Mouse (Mus musculus): Measurements from ENCODE around the gene Med28. TPM values are rescaled to one million over a fixed set of nuclear protein-coding genes. Genes with fewer than 3 reads are reported as not detected.
A peak's percentile ranks its signal among the peaks of the same experiment; 100 is the strongest.

Med28 gene
- 100 to 1,000 TPM in 3 of 4 experiments, 10 to 100 TPM in 1; 95.4 to 122 (median 111) TPM for total RNA-seq (2022)

DNA sequence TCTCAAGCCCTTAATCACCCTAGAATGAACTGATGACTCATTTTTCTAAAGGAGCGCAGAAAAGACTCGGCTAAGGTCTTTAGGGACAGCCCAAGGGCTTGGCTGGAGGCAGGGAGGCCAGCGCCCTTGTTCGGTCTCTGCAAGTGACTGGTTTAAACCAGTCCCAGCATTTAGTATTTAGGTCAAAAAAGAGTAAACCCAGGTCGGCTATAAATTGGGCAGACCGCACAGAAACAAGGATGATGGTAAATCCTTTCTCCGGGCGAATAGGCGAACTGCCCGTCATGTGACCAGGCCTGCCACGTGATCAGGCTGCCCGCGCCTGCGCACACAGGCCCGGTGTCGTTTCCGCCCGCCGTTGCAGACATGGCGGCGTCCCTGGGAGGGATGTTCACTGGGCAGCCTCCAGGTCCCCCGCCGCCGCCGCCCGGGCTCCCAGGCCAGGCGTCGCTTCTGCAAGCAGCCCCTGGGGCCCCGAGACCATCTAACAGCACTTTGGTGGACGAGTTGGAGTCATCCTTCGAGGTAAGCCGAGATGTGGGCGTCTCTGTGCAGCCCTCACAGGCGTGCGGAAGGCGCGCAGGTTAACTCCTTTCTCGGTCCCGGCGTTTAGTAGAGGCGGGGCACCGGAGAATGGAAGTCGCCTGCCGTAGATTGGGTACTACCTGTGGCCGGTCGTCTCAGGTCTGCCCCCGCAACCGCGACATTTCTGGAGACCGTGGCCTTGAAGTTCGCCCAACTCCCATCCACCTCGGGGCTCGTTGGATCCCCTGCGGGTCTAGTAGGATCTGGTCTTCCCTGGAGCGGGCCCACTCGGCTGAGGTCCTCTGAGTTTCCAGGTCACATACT is at the start of gene Med28:
Gene Med28 (plus strand): TSS at position 270 of the 849 bp plus-strand sequence.
- peak; percentile 90 for DNase-seq

DNA sequence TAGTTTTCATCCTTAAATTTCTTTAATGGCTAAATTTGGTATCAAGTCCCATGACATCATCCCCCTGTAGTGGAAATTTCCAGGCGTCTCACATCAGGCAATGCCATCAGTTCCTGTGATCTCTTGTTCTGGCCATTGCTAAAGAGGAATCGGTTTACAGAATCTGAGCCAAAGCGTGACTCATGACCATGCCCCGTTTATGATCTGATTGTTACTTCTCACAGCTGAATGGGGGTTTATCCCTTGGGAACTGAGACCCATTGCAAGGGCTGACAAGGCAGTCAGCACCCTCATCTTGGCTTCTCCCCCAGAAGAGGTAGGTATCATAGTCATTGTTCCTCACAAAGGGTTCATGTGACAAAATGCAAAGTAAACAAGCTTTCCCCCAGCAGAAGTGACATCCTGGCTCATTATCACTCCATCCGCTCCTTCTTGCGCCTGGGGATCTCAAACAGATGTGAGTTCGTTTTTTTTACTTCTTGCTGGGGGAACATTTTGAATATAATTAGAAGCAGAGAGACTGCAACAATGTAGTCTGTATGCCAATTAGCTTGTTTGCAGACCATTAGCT is 47.1 kb upstream of the Med28 start:
- DNase-seq = no peak

DNA sequence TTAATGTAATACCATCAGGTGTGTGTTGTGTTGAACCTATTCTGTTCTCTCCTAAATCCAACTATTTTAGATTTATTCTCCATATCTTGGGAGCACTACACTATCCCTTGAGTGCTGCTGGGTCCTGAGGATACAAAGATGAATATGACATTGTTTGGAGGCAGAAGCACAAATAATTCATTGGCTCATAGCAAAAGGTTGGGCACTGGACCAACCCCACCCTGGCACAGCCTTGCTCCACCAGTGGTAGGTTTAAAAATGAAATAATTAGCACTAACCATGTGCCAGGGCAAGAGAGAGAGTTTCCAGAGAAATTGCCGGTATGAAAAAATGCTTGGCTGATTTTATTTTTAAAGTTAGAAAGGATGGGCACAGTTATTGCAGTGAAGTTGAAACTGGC is 46.5 kb upstream of the Med28 start:
- DNase-seq = no peak

DNA sequence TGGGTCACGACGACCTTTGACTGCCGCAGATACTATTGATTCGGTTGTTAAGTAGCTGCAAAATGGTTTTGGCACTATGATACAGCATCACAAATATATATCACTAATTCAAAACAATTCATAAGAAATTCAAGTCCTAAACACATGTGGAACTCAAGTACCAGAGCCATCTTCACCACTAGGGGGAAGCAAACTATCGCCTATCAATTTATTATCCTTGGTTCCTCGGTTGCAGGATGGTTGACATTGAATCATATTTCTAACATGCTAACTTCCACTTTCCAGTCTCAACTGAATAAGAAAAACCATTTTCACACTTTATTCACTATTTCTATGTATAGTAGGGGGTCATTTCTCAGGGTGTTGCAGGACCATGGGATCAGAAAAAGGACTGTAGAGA is 45.8 kb upstream of the Med28 start:
- DNase-seq = no peak

DNA sequence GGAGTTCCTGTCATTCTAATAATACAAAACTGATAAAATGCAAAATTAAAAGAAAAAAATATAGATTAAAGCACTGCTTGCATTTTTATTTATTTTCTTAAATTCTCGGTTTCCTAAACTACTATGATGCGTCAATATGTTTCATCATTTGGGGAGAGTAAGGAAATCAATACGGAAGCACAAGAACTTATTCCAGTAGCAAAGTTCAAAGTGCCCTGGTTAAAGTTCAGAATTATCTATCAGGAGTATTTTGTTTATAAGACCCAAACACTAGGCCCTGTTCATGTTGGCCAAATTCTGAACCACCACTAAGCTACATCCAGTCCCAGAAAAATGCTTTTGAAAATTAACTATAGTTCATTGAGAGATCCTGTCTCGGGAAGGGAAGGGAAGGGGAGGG is 45.3 kb upstream of the Med28 start:
- DNase-seq = no peak

DNA sequence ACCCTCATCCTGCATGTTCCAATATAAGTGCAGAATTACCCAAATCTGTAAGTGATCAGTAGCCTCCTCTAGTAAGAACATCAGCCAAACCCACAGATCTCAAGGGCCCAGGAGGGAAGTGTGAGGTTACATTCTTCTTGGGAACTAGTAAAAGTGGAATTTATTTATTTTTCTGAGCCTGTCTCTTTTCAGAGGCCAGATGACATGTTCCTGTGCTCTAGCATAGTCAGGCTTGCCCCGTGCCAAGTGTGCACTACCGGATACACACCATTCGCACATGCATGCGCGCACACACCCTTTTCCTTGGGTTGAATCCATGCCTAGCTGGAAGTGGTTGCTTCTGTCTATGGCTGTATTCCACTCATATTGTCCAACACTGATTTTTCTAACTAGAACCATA is 44.3 kb upstream of the Med28 start:
- DNase-seq = no peak

DNA sequence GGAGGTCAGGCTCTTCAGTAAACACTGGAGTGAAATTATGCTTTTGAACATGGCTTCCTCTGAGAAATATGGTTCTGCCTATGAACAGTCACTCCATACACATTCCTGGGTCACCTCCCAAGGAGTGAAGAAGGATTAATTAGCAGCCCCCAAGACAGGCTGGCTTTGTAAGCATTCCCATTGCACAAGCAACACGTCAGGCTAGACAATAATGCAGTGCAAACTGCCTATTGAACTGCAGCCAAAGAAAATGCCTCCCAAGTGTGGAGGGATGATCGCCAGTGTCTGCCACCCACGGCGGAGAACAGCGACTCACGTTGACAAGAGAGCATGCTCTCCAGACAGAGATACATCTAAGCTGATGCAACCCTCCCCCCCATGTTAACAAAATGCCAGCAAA is 43.7 kb upstream of the Med28 start:
- no peak for DNase-seq

DNA sequence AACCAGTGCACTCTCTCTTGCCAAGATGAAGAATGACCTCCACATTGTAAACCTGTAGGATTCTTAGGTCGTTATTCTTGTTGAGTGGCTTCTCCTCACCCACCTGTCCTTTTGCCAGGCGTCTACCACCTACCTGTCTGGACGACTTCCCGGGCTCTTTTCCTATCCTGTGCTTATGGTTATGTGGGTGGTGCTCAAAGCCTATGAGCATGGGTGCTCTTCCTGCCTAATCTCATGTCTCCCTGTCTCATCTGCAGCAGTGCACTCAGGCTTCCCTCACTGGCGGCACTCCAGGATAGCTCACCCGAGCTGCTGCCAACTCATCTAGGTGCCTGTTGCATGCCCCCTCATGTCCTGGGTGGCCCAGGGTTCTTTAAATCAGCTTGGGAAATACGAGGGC is 42.4 kb upstream of the Med28 start:
- no peak for DNase-seq

DNA sequence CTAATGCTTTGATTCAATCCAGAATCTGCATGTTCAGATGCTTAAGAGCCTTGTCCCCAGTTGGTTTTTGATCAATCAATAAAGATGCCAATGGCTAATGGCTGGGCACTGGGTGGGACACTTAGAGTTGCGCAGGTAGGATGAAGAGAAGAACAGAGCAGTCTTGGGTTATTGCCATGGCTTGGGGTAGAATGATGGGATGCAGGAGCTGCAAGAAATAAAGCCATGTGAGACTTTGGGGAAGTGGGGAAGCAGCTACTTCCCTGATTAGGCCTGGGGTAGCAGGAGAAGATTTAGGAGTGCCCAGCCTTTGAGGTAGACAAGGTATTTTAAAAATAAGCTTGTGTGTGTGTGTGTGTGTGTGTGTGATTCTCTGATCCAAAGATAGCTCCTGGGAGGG is 40.0 kb upstream of the Med28 start:
- no peak for DNase-seq

DNA sequence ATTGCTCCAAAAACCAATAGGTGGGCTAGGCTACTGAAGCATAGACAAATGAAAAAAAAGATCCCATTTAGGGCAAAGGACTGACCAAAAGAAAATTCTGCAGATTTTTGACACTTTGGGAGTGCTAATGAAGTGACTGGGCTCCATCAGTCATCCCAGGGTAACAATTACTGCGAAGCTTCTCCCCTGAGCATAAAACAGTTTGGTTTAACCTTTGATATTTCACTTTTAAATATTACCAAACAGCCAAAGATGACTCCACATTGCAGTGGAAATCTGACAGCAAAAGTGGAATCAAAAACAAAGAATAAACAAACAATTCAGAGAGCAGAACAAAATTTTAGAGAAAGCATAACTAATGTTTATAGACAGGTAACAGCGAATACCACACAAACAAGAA is 38.9 kb upstream of the Med28 start:
- no peak for DNase-seq

DNA sequence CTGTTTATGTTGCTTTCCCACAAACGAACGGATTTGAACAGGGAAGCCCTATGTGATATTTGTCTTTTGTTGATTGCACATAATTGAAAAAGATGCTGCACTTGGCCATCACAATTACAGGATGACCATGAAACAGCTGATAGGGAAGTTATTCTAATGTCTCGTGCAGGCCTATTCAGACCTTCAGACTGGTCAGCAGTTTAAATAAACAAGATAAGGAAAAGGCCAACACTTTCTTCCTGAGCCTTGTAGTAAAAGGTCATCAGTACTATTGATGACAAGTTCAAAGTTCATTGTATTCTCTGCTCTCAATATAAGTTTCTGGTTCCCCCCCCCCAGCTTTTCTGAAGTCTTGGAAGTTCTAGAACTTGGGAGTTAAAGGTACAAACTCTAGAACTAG is 37.4 kb upstream of the Med28 start:
- no peak for DNase-seq

DNA sequence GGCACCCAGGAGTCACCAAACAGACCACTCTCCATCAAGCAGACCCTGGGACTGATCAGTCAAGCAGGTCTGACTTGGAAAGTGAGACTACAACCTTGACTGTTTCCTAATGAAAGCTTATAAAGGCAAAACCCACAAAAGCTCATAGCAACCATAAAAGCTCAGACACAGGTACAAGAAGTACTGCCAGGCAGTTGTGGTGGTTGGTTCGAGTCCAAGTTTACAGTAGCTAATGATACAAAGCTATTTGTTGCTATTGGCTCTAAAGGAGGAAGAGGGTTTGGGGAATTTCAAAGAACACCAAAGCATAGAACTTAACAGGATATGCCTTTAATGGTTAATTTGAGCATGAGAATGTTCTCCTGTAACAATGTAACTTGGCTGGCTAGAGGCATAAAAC is 36.4 kb upstream of the Med28 start:
- DNase-seq = no peak

DNA sequence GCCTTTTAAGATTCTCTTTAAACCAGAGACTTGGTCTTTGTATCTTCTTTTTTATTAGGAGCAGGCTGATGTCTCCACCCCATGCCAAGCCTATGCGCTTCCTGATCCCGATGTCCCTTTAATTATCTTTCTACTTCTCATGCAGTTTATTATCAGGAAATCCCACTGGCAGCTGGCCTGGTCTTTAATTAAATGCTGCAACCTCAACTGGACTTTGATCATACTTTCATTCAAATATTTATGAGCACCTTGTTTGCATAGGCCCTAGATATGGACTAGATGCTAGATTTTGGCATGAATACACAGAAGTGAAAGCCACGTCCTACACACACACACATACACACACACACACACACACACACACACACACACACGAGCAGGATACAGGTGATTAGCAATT is 28.3 kb upstream of the Med28 start:
- DNase-seq = no peak

DNA sequence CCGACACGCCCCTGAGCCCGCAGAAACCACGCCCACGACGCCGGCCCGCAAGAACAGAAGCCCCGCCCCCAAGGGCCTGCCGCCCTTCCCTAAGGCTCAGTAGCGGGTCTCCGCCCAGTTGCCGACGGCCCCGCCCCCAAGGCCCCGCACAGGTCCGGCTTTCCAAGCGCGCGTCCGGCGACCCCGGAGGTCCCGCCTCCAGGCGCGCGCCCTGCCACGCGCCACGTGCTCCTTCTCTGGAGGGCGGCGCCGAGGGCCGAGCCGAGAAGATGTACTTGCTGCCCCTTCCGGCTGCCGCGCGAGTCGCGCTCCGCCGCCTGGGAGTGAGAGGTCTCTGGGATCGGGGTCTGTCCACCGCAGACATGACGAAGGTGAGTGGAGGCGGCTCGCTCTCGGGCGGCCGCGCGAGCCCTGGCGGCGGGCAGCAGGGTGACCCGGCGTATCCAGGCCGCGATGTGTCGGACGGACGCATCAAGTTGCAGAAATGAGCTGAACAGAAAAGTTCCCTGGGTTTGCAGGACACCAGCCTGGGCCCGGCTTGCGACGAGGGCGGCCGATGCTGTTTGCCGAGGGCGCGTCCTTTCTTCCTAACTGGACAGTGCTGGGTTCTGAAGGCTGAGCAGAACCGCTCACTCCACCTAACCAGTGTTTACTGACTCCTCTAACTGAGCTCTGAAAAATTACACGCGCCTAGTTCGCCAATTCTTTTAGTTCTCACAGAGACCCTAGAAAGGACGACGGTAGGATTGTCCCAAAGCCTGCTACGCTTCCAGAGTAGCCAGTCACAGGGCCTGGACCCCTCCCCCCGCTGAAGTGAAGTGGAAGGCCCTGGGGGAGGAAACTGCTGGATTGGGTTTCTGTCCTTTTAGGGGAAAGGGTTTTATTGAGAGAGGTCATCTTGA is 26.6 kb upstream of the Med28 start, which contains the start of gene Lap3:
Gene Lap3 (plus strand): TSS at position 184 of the 902 bp plus-strand sequence.
- DNase-seq = peak; percentile 99

DNA sequence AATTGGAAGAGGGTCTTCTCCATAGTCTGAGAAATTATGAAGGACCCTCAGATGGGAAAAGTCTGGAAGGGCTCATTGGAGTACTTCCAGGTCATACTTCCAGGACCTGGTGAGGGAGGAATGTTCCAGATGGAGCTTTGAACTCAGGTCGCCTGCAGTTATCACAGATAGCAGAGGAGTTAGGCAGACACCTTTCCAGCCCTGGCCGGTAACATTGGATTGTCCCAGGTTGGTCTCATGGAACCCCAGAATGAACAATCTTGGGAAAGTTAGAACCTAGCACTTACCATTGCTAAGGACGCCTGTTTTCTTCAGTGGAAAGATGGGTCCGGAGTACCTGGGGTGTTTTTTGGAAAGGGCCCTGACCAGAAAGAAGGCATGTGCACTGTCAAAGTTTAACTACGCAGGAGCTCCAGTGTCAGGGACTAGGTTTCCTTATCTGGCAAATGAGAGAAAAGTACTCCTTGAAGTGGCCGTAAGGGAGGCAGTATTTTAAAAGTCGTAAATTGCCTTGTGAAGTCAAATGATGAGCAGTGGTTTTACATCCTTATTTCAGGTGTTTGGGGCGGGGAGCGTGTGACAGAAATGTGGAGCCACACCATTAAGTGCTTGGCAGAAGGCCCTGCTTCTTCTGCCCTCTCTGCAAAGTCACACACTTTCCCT is 25.8 kb upstream of the Med28 start:
- no peak for DNase-seq

DNA sequence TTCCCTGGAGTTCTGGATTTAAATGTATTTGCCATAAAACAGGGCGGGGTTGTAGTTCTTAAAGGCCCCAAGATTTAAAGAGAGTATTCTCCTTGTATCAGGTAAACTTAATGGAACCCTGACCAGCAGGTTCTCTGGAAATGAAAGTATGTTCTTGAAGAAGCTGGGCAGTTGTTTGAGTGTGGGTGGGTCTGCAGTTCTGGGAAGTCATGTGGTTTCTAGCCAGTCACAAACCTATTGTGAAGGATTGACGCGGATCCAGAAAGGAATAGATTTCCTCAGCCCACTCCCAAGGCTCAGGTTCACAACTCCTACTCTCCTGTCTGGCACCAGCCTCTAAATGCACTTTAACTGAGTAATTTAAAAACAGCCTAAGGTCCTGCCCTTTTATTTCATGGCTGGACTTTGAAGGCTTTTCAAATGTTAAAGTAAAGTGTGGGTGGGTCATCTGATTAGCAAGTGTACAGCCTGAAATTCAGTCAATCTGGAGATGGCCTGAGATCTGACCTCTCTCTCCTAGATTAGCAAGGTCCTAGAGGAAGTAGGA is 24.5 kb upstream of the Med28 start:
- DNase-seq = no peak

DNA sequence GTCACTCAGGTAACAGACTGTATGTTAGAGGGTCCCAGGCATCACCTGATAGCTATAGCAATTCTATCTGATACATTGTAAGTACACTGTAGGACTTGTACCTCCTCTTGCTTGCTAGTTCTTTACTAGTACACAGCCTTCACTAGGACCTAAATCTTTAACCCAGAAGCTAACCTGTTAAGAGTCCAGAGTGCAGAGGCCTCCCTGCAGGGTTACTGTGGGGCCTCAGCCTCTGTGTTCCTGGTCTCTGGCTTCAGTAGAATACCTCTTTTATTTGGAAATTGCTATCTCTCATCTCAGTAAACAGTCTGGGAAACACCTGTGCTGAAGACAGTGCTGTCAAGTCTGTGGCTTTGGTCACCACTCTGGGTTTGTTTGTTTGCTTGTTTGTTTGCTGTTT is 24.0 kb upstream of the Med28 start:
- DNase-seq = no peak

DNA sequence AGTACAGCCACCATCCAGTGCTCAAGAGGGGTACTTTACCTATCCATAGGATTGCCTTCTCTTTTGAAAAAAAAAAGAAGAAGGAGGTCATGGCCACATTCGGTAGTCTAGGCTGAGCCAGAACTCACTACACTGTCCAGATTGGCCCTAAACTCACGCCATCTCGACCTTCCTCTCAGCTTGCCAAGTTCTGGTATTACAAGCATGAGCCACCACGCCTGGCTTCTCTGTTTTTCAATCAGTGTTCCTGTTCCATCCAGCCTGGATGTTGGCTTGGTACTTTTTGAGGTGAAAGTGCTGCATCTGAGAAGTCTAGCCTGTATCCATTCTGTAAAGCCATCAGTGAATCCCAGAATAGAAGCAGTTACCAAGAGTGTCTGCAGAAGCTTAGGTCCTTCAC is 23.6 kb upstream of the Med28 start:
- DNase-seq = no peak

DNA sequence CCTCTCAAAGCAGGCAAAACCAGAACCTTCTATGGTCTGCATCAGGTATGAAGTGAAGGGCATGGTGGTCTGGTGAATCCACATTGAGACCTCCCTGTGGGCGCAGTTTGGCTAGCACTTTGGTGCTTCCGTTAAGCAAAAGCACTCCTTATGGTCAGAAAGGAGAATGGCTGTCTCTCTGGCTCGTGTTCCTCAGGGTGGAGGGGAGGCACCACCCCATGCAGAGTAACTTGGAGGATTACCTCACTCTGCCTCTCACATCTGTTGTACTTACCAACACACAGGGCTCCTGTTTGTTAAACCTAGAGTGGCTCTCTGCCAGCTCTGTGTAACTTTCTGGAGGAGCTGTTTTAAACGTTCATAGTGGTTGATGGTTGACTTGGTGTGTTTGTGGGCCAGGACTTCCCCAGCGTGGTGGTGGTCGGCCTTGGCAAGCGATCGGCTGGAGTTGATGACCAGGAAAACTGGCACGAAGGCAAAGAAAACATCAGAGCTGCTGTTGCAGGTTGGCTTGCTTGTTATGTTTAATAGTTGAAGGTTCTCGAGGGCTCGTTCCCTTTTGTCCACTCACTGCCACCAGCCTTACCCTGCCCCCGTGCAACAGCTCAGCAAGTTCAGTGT is 23.0 kb upstream of the Med28 start:
- DNase-seq = no peak

DNA sequence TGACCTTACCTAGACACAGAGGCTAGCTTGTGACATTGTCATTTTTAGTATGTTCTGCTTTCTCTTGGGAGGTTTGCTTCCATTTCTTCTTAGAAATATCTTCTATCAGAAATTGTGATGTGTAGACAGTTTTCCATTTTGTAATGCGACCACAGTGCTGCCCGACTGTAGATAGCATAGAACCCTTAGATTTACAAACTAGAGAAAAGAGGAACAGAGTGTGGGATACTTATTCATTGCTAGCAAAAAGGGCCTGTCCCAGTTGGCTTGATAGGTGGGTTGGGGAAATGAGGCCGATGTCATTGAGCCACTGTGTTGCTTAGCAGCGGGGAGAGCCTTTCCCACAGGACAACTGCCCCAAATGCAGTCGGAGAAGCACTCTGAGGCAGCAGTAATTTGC is 22.5 kb upstream of the Med28 start:
- DNase-seq = no peak

DNA sequence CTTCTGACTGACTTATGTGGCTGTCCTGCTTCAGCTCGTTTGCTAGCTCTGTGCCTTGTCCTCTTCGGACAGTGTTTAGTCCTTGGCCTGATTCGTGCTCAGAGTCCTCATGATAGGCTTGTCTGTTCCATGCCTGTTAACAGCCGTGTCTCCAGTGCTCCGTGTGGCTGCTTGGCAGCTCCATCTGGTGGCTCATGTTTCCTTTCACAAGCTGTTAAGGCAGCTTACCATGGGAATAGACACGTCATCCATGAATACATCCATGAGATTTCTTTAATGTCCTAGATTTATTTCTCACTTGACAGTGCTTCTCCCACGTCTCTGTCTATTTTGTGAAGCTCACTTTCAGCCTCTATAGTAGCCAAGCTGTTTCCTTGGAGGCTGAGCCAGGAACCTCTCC is 10.0 kb upstream of the Med28 start:
- no peak for DNase-seq

DNA sequence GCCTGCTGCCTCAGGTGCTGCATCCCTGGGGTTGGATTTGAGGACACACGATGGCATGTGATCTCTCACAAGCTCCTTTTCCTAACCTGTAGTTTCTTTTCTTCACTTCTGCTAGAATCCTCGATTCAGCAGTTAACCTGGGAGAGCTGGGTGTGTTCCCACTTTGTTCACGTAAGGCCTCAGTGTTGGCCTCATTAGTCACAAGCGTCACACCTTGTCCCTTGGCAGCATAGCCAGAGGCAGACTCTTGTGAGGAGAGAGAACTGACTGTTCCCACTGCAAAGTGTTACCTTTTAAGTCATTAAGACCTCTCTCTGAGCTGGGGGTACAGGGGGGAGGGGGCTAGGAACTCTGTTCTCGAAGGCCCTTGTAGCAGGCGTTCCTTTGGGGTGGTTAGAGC is 7.1 kb upstream of the Med28 start:
- DNase-seq = no peak

All from adrenal gland, adult 8-10 months (tissue).